Mouse (Mus musculus) hindbrain, embryonic 16.5 days (tissue): ENCODE results near the gene Speer4f2. TPM values are rescaled to one million over a fixed set of nuclear protein-coding genes. Genes with fewer than 3 reads are reported as not detected.

Experiments used
- polyA plus RNA-seq: library from polyadenylated mRNA; unstranded; fragments of >200 nt; fragmentation: Nextera tagmentation; extraction: Ambion mirVana; gene quantifications from 2 replicates; pipeline ENCODE4 v1.2.1, GENCODE M21; 2015

Gene Speer4f2
- polyA plus RNA-seq, 1 experiment from 2014 or later, result not detected

Other genes starting within 250 kb of the Speer4f2 start
- not detected in 2 replicates for gene Speer4f1, start 102.9 kb downstream of the Speer4f2 start, polyA plus RNA-seq
- 13.3 and 19.0 TPM in 2 replicates for gene Sema3c, start 201.1 kb downstream of the Speer4f2 start, polyA plus RNA-seq